Mouse (Mus musculus): ENCODE results near the gene Rbpj.

The Rbpj gene

DNA sequence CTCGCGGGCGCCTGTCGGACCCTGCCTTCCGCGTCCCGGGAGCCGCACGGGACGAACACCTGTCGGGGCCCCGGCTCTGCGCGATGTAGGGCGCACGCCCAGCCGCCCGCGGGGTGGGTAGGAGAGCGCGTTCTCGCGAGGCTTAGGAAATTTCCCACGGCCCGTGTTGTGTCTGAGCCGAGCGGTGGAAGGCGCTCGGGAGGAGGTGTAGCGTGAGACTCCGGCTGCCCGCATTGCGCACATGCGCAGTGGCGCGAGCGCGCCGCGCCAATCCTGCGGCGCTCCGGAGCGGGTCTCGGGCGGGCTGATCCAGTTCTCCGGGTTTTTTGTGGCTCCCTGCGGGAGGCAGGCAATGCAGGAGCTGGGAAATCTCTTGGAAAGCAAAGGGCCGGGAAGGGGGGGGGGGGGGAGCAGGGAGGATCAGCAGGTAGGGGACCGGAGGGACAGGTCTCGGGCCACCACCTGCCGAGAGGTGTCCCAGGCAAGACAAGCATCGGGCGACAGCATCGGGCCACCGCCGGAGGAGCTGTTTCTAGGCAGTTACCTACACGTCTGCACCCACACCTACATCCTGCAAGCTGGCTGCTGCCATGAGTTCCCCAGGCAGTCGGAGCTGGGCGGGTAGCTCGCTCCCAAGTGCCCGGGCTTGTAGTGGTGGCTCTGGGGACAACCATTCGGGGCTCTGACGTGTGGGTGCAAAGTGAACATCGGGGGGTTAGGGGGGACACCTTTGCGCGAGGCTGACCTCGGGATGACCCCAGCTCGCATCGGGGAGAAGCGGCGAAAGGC, 123.4 kb downstream of the Rbpj start:
- DNase-seq (ENCODE audit: extremely low read depth, insufficient read length, low spot score), result peak; percentile 99

DNA sequence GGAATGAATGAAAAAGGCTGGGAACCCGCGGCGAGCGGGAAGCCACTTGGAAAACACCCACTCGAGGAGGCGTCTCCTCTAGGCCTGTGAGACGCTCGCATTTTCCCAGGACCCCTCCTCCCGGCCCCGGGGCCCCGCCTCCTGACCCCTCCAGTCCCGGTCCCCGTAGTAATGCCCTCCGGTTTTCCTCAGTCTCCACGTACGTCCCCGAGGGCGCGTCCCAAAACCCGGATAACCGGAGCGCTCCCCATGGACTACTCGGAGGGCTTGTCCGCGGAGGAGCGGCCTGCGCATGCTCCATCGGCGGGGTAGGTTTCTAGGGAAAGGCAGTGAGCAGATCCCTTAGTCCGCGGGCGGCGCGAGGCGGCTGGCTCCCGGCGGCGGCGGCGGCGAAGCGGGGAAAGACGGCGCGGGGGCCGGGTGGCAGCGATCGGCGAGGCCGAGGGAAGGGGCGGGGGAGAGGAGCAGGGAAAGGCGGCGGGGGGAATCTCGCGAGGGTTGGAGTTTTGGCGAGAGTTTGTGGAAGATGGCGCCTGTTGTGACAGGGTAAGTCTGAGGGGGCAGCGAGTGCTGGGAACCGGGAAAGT, 124.3 kb downstream of the Rbpj start:
- DNase-seq (ENCODE audit: extremely low read depth, insufficient read length, low spot score), result peak; percentile 99

DNA sequence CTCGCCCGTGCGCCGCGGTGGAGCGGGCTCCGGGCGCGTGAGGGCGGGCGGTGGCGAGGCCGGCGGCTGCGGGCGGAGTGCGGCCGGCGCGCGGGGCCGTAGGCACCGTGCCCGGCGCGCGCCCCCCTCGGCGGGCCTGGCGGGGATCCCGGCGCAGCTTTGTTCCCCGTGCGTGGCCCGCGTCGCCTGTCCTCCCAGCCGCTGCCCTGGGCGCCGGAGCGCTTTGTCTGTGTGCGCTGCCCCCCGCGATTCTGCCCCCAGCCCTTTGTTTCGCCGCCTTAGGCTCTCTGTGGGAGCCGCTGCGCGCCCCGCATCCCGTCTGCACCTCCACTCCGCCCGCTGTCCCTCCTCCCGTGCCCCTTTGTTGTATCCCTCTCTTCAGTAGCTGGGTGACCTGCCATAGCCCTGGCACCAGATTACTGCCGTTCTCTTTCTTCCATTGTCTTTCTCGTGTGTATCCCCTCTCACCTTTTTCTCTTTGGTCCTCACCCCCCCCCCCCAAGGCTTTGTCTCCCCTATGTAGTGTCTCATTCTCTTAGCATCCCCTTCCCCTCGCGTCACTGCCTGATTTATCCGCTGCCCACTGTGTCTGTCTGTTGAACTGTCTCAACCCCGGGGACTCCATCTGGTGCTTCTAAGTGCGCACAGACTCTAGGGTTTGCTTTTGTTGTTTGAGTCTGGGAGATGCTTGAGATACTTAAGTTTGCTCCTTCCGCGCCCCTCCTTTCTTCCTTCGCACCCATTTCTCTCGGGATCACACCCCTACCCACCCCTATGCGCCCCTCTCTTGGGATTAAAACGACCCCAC, 125.1 kb downstream of the Rbpj start:
- DNase-seq (ENCODE audit: extremely low read depth, insufficient read length, low spot score), result peak; percentile 49

DNA sequence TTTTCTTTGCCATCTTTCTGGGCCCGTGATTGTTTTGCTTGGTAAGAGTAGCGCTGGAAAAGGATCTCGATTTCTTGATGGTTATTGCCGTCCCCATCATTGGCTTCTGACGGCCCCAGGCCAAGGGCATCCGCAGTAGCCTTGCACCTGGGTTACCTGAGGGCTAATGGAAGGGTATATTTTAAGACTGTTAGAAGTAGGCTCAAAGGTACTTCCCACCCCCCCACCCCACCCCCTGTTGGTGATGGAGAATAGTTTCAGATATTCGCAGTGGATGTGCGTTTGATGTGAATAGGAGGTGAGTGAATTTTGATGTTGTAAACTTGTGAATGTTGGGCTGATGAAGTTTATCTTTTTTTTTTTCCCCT, 125.7 kb downstream of the Rbpj start:
- DNase-seq (ENCODE audit: extremely low read depth, insufficient read length, low spot score), result no peak

DNA sequence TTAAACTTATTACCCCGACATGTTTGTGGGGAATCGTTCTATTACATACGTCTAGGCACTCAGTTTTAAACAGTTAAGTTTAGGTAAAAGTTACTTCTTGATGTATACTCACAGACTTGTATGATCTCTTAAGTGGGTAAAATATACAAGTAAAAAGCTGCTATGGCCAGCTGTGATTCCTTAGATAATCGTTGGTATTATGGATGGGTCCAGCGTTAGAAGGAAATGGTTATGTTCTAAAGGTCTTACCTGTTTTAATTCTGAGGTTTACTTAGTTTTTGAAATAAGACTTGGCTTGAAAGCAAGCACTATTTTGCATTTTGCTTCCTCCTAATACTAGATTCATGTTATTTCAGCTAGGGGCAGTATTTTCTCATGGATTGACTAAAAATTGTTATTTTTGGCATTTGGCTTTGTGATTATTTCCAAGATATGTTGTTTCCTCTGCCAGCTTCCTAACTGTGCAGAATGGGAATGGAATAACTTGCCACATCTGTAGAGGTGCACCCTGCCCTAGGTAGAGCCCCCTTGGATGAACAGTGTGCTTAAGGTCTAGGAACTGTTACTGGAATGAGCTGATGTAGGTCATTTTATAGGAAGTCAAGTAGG, 127.2 kb downstream of the Rbpj start:
- DNase-seq (ENCODE audit: extremely low read depth, insufficient read length, low spot score), result peak; percentile 22

DNA sequence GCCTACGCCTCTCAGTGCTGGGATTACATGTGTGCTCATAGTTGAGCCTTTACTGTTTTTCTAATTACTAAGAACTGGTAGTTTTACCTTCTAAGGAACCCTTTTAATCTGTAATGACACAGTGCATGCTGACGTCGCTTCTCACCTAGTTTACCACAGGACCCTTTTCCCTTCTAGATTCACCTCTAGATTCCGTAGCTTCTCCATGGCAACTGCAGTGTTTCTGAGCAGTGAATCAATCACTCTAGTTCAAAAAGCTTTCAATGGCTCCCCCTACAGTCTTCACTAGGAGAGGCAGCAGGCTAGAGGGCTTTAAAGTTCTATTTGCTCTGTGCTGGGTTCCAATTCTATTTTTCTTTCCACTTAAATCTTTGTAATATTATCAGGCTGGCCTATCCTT, 128.3 kb downstream of the Rbpj start:
- peak; percentile 42 for DNase-seq (ENCODE audit: extremely low read depth, insufficient read length, low spot score)

DNA sequence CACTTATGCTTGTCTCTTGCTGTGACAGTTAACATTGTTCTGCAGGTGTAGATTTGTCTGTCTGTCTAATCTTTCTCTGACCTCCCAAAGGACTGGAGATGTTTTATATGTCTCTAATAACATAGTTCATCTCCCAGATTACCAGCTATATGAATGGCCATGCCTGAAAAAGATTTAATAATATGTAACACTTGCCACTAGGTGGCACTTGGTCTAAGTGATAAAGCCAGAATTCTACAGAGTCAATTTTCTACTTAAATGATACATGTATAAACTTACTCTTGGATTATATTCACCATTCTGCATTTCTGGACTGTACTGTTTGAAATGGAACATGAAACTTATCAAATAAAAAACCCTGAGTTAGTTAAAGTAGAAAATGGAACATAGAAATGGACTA, 132.6 kb downstream of the Rbpj start:
- DNase-seq (ENCODE audit: extremely low read depth, insufficient read length, low spot score), result no peak

DNA sequence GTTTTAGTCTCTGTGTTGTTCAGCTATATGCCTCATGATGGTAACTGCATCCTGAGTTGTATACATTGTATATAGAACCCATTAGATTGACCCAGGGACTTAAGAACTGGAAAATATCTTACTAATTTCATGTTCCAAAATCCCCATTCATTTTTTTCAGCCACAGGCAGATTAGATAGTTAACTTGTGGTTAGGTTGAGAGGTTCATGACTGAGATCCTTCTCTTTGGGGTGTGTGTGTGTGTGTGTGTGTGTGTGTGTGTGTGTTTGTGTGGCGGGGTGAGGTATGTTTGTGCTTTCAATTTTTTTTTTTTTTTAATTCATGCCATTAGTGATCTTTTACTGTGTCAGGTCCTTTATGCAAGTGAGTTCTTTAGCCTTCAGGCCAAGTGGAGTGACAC, 133.2 kb downstream of the Rbpj start:
- no peak for DNase-seq (ENCODE audit: extremely low read depth, insufficient read length, low spot score)

DNA sequence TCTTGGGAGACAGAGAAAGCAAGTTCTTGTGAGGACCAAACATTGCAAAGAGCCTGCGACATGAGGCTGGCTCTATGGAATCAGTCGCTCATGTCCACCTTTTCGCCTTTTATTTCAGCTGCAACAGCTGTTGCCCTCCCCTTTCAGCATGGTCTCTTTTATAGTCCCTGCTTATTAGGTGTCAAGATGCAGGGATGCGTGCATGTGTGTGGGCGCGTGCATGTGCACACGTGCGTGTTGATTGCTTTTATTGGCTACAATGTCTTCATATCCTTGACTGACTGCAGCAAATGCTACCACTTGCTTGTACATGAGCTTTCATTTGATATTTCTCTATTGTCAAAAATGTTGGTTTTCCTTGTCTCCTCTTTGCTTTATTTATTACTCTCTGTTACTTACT, 136.2 kb downstream of the Rbpj start:
- DNase-seq (ENCODE audit: extremely low read depth, insufficient read length, low spot score), result no peak

DNA sequence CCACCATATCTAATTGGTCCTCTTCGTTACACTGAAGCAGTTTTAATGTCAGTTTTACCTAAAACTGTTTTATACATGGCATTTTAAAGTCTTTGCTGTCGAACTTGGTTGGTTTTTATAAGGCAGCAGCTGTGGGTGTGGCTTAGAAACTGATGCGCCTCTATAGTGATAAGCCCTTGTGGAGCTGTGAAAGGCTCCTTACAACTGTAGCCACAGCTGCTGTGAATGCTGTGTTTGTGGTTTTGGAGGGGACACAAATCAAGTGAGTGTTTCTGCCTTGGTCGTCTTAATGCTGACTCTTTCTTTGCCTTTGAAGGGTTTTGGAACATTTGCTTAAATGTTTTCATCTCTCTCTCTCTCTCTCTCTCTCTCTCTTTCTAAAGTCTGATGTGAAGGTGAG, 139.5 kb downstream of the Rbpj start:
- DNase-seq (ENCODE audit: extremely low read depth, insufficient read length, low spot score), result no peak

DNA sequence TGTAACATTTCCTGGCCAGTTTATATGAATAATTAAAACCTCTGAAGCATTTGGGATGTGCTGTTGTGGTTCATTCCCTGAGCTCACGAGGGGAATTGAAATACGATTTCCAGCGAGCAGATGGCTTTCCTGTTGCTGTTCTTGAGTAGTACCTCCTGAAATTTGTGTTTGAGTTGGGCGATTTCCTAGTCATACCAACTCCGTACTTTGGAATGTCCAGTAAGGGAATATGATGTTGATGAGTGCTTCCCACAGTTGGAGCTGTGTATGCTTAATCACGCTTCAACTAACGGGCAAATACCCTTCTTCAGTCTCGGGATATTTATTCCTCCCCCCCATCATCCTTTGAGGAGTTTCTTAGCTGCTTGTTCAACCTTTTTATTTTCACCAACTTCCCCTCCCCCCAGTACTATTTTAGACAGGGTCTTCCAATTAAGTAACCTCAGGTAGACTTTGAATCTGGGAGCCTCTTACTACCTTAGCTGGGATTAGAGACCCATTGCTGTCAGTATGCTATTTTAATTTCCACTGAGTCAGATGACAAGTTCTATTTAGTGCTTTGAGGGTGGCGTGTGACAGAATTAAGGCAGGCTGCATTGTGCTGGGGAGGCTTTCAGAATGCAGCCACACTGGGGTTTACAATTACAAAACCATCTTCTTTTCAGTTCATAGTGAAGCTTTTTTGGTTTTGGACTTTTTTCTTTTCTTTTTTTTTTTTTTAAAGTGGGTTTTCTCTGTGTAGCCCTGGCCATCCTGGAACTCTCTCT, 141.5 kb downstream of the Rbpj start:
- DNase-seq (ENCODE audit: extremely low read depth, insufficient read length, low spot score), result no peak

DNA sequence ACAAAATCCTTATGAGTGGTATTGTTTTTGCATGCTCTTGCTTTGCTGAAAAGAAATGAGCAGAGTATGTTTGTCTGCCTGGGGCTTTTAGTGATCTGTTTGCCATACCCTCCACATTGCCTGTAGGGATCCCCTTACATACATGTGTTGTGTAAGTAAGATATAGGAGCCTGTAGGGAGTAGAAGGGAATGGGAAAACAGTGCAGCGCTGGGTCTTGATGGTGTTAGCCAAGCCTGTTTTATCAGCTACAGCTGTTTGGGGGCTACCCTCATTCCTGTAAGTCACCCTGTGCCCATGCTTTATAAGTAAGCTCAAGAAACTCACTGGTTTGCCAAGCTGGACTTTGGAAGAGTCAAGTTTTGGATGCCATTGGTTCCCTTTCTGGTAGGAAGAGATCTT, 152.9 kb downstream of the Rbpj start:
- DNase-seq (ENCODE audit: extremely low read depth, insufficient read length, low spot score), result no peak

DNA sequence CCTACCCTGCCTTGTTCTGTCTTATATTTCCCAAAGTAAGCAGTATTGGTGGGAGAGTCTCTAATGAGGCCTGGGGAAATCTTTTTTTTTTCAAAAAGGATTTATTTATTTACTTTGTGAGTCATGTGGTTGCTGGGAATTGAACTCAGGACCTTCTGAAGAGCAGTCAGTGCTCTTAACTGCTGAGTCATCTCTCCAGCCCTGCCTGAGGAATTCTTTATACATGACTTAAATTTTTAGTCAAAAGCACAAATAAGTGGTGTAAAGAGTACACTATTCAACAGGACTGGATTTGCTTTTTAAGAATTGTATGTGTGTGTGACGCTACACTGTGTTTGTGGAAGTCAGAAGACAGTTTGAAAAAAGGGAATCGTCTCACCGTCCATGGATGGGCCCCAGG, 166.1 kb downstream of the Rbpj start:
- DNase-seq (ENCODE audit: extremely low read depth, insufficient read length, low spot score), result peak; percentile 59

DNA sequence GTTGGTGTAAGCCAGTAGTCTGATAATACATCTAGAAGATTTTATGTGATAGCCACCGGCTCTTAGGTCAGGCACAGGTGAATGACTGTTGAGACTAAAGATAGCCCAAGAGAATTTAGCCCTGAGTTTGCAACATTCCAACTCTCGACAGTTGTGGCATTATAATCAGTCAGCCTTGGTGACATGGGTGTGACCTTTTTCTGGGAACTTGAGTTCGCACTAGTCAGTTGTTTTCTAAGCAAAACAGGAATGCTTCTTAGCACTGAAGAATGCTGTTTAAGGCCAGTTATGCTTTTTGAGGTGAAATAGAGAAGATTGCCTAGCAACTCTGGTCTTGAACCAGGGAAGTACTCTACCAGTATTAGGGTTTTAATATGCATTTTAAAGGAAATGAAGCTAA, 170.8 kb downstream of the Rbpj start:
- DNase-seq (ENCODE audit: extremely low read depth, insufficient read length, low spot score), result no peak

DNA sequence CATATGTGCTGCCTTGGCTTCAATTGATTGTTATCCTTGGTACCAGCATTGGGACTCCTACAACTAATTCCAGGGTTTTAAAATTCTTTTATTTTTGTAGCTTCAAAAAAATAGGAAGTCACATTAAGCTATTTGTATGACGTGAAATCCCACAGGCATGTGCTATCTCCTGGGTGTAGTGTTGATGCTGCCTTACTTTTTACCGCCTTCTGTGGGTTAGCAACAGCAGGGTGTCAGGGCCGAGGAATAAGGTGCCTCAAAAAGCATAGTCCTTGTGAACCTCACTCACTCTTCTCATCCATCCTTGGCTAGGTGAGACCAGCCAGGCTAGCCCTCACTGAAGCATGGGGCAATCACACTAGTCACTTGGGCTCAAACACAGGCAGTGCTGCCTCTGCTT, 171.3 kb downstream of the Rbpj start:
- no peak for DNase-seq (ENCODE audit: extremely low read depth, insufficient read length, low spot score)

DNA sequence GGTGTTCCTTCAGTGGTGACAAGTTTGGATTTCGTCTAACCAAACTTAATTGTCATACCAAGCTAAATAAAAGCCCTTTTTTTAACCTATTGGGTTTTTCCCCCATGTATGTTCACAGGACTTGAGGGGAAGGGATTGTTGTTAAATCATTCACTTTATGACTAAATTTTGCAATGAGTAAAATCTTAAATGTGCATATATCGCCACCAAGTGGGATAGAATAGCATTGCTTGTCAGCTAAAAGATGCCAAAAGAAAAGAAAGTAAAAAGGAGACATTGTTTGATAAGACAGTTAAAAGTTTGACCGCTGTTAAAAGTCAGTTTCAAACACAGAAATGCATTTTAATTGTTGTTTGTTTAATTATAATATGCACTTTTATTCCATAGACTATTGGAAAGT, 172.7 kb downstream of the Rbpj start:
- no peak for DNase-seq (ENCODE audit: extremely low read depth, insufficient read length, low spot score)

DNA sequence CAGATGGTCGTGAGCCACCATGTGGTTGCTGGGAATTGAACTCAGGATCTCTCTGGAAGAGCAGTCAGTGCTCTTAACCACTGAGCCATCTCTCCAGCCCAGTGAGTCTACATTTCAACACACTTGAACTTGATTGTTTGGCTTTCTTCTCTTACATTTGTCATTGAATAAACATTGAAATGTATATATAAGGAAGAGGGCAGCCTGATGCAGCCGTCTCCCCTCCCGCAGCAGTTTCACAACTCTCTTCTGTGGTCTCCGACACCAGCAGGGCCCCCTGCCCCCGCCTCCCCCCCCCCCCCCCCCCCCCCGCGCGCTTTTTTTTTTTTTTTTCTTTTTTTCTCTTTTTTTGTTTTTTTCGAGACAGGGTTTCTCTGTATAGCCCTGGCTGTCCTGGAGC, 180.7 kb downstream of the Rbpj start:
- DNase-seq (ENCODE audit: extremely low read depth, insufficient read length, low spot score), result no peak

DNA sequence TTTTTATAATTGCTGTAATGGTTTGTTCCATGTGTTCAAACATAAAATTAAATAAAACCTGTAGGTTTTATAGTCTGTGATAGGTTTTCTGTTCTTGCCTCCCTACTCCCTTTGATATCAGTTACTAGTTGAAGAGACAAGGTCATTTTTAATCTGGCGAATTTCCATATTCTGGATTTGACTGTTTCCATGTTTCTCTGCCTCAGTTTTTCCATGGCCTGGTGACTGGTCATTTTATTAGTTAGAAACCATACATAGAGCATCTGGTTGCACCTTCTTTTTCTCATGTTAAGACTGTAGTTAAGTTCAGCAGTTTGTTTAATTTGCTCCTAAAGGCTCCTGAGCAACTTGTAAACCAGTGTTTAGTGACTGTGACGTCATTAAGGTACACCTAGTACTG, 181.4 kb downstream of the Rbpj start:
- DNase-seq (ENCODE audit: extremely low read depth, insufficient read length, low spot score), result no peak

DNA sequence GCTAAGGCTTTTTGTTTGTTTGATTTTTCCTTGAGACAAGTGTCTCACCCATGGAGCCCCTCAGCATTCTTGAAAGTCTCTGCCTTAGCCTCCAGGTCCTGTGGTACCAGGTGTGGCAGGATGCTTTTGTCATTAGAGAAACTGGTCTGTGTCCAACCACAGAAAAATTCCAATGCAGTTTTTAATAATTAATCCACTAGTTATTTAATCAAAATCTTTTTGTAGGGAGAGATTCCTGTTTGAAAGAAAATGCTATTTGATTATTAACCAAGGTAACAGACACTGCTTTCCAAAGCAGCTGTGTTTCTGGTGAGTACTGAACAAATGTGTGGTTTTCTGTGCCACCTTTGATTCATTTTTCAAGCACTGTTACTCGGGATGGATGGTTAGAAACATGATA, 190.6 kb downstream of the Rbpj start:
- no peak for DNase-seq (ENCODE audit: extremely low read depth, insufficient read length, low spot score)

DNA sequence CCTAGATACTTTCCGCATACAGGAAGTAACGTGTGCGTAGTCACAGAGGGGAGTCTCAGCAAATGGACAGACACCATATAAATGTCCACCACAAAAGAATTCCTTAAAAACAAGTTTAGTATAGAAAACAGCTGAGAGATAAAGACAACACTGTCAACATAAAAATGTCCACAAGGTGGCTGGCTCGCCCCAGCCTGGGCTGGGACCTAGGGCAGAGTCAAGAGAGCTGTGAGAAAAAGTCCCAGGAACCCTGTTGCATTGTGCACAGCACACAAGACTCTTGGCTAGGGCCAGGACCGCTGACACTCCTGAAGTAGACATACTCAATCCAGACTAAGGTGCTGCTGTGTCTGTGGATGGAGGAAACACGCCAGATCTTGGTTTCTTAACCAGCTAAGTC, 192.0 kb downstream of the Rbpj start:
- no peak for DNase-seq (ENCODE audit: extremely low read depth, insufficient read length, low spot score)

DNA sequence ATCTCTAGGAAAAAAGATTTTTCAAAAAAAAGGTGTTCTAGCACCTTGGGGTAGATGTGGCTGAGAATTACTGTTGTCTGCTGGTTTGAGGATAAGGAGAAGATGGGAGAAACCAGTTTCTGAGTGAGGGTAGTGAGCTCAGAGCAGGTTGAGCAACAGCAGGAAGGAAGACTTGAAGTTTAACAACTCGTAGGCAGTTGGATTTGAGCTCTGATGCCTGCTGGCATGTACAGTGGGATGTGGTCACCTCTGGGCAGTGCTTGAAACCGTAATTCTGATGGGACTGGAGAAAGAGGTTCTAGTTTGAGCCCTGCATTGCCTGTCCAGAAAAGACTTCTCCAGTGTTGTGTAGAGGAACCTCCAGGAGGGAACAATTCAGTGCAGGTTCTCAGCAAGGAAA, 195.6 kb downstream of the Rbpj start:
- no peak for DNase-seq (ENCODE audit: extremely low read depth, insufficient read length, low spot score)
